Mouse (Mus musculus): ENCODE results near the gene Ndn. TPM values are rescaled to one million over a fixed set of nuclear protein-coding genes. Genes with fewer than 3 reads are reported as not detected.

Ndn gene
- polyA plus RNA-seq, 1 experiment = 1.3 TPM

DNA sequence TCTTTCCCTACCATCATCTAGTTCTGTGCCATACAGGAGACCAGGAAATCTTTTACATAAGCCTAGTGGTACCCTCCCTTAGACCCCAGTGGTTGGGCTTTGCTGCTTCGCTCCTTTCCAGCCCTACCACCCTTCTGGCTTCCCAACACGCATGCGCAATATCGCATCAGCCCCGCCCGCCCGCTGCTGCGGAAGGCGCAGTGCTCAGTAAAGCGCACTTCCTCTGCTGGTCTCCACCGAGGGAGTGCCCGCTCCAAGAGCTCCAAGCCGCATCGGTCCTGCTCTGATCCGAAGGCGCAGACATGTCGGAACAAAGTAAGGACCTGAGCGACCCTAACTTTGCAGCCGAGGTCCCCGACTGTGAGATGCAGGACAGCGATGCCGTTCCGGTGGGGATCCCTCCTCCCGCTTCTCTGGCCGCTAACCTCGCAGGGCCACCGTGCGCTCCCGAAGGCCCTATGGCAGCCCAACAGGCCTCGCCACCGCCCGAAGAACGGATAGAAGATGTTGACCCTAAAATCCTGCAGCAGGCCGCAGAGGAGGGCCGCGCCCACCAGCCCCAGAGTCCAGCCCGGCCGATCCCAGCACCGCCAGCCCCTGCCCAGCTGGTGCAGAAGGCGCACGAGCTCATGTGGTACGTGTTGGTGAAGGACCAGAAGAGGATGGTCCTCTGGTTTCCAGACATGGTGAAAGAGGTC is 1.9 kb downstream of the Ndn start:
- no peak overlapping the region for H3K4me3 ChIP-seq (ENCODE audit: insufficient read depth, poor library complexity, severe bottlenecking)
- H3K79me2 ChIP-seq (ENCODE audit: control insufficient read depth, insufficient read depth) = no peaks in the 10 kb centered on the region
- no peaks in the 10 kb centered on the region for H3K27me3 ChIP-seq (ENCODE audit: control insufficient read depth, insufficient read depth, insufficient read length)
- H3K36me3 ChIP-seq (ENCODE audit: control insufficient read depth, insufficient read depth) = no peaks in the 10 kb centered on the region
- no peaks in the 10 kb centered on the region for H3K79me3 ChIP-seq (ENCODE audit: low read depth)
- TF ChIP-seq MYOD1 (IDR thresholded peaks at IDR 0.05; ENCODE audit: control insufficient read depth, insufficient read length, low read depth) = no peak
- no peak for TF ChIP-seq MYOG (IDR thresholded peaks at IDR 0.05; ENCODE audit: control insufficient read depth, extremely low read depth, insufficient read length)
- no peak for TF ChIP-seq USF1 (IDR thresholded peaks at IDR 0.05; ENCODE audit: low read depth)
- no peak for TF ChIP-seq FOSL1 (IDR thresholded peaks at IDR 0.05; ENCODE audit: insufficient read depth, low read length, poor library complexity, severe bottlenecking)
- no peak for TF ChIP-seq CEBPB (IDR thresholded peaks at IDR 0.05; ENCODE audit: low read depth)
- no peak for TF ChIP-seq CTCF (IDR thresholded peaks at IDR 0.05; ENCODE audit: control insufficient read depth, insufficient read depth, insufficient read length)
- no peak for TF ChIP-seq MAX (IDR thresholded peaks at IDR 0.05)
- no peak overlapping the region for H3ac ChIP-seq (ENCODE audit: control insufficient read depth, insufficient read length, low read depth)

DNA sequence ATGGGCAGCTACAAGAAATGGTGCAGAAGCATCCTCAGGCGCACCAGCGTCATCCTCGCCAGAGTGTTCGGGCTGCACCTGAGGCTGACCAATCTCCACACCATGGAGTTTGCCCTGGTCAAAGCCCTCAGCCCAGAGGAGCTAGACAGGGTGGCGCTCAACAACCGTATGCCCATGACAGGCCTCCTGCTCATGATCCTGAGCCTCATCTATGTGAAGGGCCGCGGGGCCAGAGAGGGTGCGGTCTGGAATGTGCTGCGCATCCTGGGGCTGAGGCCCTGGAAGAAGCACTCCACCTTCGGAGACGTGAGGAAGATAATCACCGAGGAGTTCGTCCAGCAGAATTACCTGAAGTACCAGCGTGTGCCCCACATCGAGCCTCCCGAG is 2.4 kb downstream of the Ndn start:
- no peaks in the 10 kb centered on the region for H3K79me2 ChIP-seq (ENCODE audit: control insufficient read depth, insufficient read depth)
- TF ChIP-seq MYOG (IDR thresholded peaks at IDR 0.05; ENCODE audit: control insufficient read depth, extremely low read depth, insufficient read length) (no peak), USF1 (IDR thresholded peaks at IDR 0.05; ENCODE audit: low read depth) (no peak), FOSL1 (IDR thresholded peaks at IDR 0.05; ENCODE audit: insufficient read depth, low read length, poor library complexity, severe bottlenecking) (no peak), CEBPB (IDR thresholded peaks at IDR 0.05; ENCODE audit: low read depth) (no peak), MAX (IDR thresholded peaks at IDR 0.05) (no peak), MYOD1 (IDR thresholded peaks at IDR 0.05; ENCODE audit: control insufficient read depth, insufficient read length, low read depth) (no peak), CTCF (IDR thresholded peaks at IDR 0.05; ENCODE audit: control insufficient read depth, insufficient read depth, insufficient read length) (no peak)
- no peaks in the 10 kb centered on the region for H3K27me3 ChIP-seq (ENCODE audit: control insufficient read depth, insufficient read depth, insufficient read length)
- H3K4me3 ChIP-seq (ENCODE audit: insufficient read depth, poor library complexity, severe bottlenecking) = no peak overlapping the region
- no peaks in the 10 kb centered on the region for H3K79me3 ChIP-seq (ENCODE audit: low read depth)
- no peak overlapping the region for H3ac ChIP-seq (ENCODE audit: control insufficient read depth, insufficient read length, low read depth)
- no peaks in the 10 kb centered on the region for H3K36me3 ChIP-seq (ENCODE audit: control insufficient read depth, insufficient read depth)

DNA sequence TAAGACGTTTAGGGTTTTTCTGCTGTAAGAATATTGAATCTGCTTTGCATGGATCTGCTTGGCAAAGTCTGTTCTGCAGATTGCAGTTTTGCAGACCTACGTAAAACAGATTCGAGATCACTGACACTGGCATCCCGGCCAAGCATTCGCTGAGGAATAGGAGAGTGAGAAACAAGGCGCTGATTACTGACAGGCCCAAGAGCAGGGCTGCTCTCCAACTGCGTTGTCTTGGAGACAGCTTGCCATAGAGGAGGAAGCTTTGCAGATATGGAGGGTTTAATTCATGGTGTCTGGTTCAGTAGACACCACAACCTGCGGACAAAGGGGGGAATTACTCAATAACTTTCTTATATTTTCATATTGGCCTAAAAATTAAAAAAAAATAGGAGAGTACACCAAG is 4.9 kb downstream of the Ndn start:
- Histone ChIP-seq H3ac (ENCODE audit: control insufficient read depth, insufficient read length, low read depth) (no peak overlapping the region), H3K4me3 (ENCODE audit: insufficient read depth, poor library complexity, severe bottlenecking) (no peak overlapping the region), H3K79me3 (ENCODE audit: low read depth) (no peaks in the 10 kb centered on the region), H3K36me3 (ENCODE audit: control insufficient read depth, insufficient read depth) (no peaks in the 10 kb centered on the region), H3K27me3 (ENCODE audit: control insufficient read depth, insufficient read depth, insufficient read length) (no peaks in the 10 kb centered on the region), H3K79me2 (ENCODE audit: control insufficient read depth, insufficient read depth) (no peaks in the 10 kb centered on the region)
- TF ChIP-seq CEBPB (IDR thresholded peaks at IDR 0.05; ENCODE audit: low read depth) (no peak), MYOG (IDR thresholded peaks at IDR 0.05; ENCODE audit: control insufficient read depth, extremely low read depth, insufficient read length) (no peak), USF1 (IDR thresholded peaks at IDR 0.05; ENCODE audit: low read depth) (no peak), MAX (IDR thresholded peaks at IDR 0.05) (no peak), CTCF (IDR thresholded peaks at IDR 0.05; ENCODE audit: control insufficient read depth, insufficient read depth, insufficient read length) (no peak), FOSL1 (IDR thresholded peaks at IDR 0.05; ENCODE audit: insufficient read depth, low read length, poor library complexity, severe bottlenecking) (no peak)

DNA sequence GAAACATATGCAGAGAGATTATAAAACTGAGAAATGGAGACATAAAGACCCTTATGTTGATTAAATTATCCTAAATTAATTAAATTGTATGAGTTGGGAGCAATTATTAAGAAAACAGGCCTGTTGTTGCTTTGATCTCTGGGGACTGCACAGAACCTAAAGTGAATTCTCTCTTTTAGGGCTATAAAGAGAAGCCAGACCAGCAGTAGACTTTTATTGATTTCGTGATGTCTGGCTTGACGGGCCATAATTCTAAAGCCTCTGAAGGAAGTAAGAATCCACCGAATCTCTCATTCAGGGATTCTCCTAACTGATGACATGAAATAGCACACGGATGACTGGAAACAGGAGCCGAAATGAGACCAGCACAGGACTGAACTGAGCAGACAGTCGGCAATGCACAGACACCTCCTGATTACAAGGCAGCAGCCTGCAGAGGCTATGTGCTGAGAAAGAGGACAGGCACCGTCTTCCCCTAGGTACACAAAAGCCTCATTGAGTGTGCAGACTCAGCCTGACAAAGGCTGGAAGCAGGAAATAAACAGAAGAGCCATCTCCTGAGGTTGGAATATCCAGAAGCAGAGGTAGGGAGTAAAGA is 18.8 kb downstream of the Ndn start:
- TF ChIP-seq MAX (IDR thresholded peaks at IDR 0.05) (no peak), CTCF (IDR thresholded peaks at IDR 0.05; ENCODE audit: control insufficient read depth, insufficient read depth, insufficient read length) (no peak), USF1 (IDR thresholded peaks at IDR 0.05; ENCODE audit: low read depth) (no peak), FOSL1 (IDR thresholded peaks at IDR 0.05; ENCODE audit: insufficient read depth, low read length, poor library complexity, severe bottlenecking) (no peak), MYOG (IDR thresholded peaks at IDR 0.05; ENCODE audit: control insufficient read depth, extremely low read depth, insufficient read length) (no peak), CEBPB (IDR thresholded peaks at IDR 0.05; ENCODE audit: low read depth) (no peak), MYOD1 (IDR thresholded peaks at IDR 0.05; ENCODE audit: control insufficient read depth, insufficient read length, low read depth) (no peak)
- no peak overlapping the region for H3K4me3 ChIP-seq (ENCODE audit: insufficient read depth, poor library complexity, severe bottlenecking)
- no peaks in the 10 kb centered on the region for H3K27me3 ChIP-seq (ENCODE audit: control insufficient read depth, insufficient read depth, insufficient read length)

DNA sequence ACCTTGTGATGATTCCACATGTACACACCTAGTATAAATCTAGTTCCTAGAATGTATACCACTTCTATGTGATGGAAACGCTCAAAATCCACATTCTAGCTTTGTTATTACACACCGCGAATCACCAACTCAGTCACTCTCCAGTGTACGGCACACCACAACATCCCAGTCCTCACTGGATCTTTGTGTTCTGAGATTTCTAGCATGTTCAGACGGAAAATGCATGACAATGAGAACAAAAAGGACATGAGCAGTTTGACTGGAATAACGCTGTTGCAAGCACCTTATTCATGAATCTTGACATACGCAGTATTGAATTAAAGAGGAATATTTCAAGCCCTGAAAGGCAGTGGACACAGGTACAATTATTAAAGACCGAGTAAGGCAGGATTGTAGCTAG is 20.4 kb downstream of the Ndn start:
- Histone ChIP-seq H3K27me3 (ENCODE audit: control insufficient read depth, insufficient read depth, insufficient read length) (no peaks in the 10 kb centered on the region), H3K36me3 (ENCODE audit: control insufficient read depth, insufficient read depth) (no peaks in the 10 kb centered on the region), H3ac (ENCODE audit: control insufficient read depth, insufficient read length, low read depth) (no peak overlapping the region), H3K79me2 (ENCODE audit: control insufficient read depth, insufficient read depth) (no peaks in the 10 kb centered on the region), H3K79me3 (ENCODE audit: low read depth) (no peaks in the 10 kb centered on the region), H3K4me3 (ENCODE audit: insufficient read depth, poor library complexity, severe bottlenecking) (no peak overlapping the region)
- TF ChIP-seq MYOD1 (IDR thresholded peaks at IDR 0.05; ENCODE audit: control insufficient read depth, insufficient read length, low read depth) (no peak), USF1 (IDR thresholded peaks at IDR 0.05; ENCODE audit: low read depth) (no peak), MAX (IDR thresholded peaks at IDR 0.05) (no peak), FOSL1 (IDR thresholded peaks at IDR 0.05; ENCODE audit: insufficient read depth, low read length, poor library complexity, severe bottlenecking) (no peak), CTCF (IDR thresholded peaks at IDR 0.05; ENCODE audit: control insufficient read depth, insufficient read depth, insufficient read length) (no peak), MYOG (IDR thresholded peaks at IDR 0.05; ENCODE audit: control insufficient read depth, extremely low read depth, insufficient read length) (no peak), CEBPB (IDR thresholded peaks at IDR 0.05; ENCODE audit: low read depth) (no peak)

More for the DNA sequence above, 18.8 kb downstream of the Ndn start:
- Histone ChIP-seq H3K79me2 (ENCODE audit: control insufficient read depth, insufficient read depth) (no peaks in the 10 kb centered on the region), H3K79me3 (ENCODE audit: low read depth) (no peaks in the 10 kb centered on the region), H3ac (ENCODE audit: control insufficient read depth, insufficient read length, low read depth) (no peak overlapping the region), H3K36me3 (ENCODE audit: control insufficient read depth, insufficient read depth) (no peaks in the 10 kb centered on the region)
